Comparison of ENCODE assay signal across 8 mouse cellular contexts in the genomic region with DNA sequence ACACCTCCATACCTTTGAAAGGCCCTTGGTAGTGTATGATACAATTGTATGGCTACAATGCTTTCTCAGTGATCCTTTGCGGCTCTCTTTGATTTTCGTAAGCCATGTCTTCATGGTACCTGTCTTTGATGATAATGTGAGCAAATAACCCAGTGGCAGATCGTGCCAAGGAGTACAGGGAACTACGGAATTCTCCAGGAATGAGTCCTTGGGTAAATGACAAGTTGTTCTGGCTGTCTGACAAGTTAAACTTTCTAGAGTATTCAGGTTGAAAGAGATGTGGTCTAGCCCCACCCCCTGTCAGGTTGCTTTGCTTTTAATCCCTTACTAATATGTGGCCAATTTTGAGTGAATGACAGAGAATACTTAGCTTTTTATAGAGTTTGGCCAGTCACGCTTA. TPM values are rescaled to one million over a fixed set of nuclear protein-coding genes. Genes with fewer than 3 reads are reported as not detected.
A peak's percentile ranks its signal among the peaks of the same experiment; 100 is the strongest.
DNase-seq lines count a peak whose midpoint lies in the region; ATAC-seq and TF ChIP-seq lines count a peak whose summit lies in the region.

No protein-coding gene starts in this region.

- ATAC-seq in intestine, embryonic 15.5 days, result no peak

- no peak for TF ChIP-seq EP300 in heart, adult 2 months (IDR thresholded peaks at IDR 0.05; ENCODE audit: insufficient read depth, low read depth, low read length)

- peak overlapping the region; percentile 71 for H3K4me2 ChIP-seq in intestine, embryonic 15.5 days (replicated peaks)

- intact Hi-C loops in heart, adult 2 months (cut with DNase I), result loop anchor here (2.0 to 5.0 kb wide), 3 partner anchors 72 to 801 kb away; a partner anchor contains a TSS
- intact Hi-C loops in left cerebral cortex, postnatal 25 days (cut with DNase I), result no loop called here

- no peaks in the 10 kb centered on the region for H3K27me3 ChIP-seq in heart, adult 2 months (ENCODE audit: control insufficient read depth, insufficient read depth, low read length)
- H3K27me3 ChIP-seq in intestine, embryonic 15.5 days (replicated peaks), result no peaks in the 10 kb centered on the region

- no peak for DNase-seq in heart, adult 2 months
- DNase-seq in heart, adult 8-10 months (ENCODE audit: low spot score), result no peak
- DNase-seq in adrenal gland, postnatal 10 days, result peak; percentile 16
- peak; percentile 62 for DNase-seq in lung, postnatal 25 days (ENCODE audit: low spot score)
- no peak for DNase-seq in spleen, adult 18-20 months
- no peak for DNase-seq in left cerebral cortex, postnatal 25 days (ENCODE audit: low spot score in 2 of 2)
- DNase-seq in urinary bladder, postnatal 10 days (ENCODE audit: low spot score), result no peak

- peaks cover 11% of the 10 kb centered on the region for H3K36me3 ChIP-seq in heart, adult 2 months (ENCODE audit: control insufficient read depth, insufficient read depth, low read length)
- no peaks in the 10 kb centered on the region for H3K36me3 ChIP-seq in intestine, embryonic 15.5 days

- no peak overlapping the region for H3K9ac ChIP-seq in heart, adult 2 months (ENCODE audit: low read depth, low read length)
- no peak overlapping the region for H3K9ac ChIP-seq in intestine, embryonic 15.5 days

- no peaks in the 10 kb centered on the region for H3K9me3 ChIP-seq in intestine, embryonic 15.5 days

- TF ChIP-seq POLR2A in heart, adult 2 months (IDR thresholded peaks at IDR 0.05; ENCODE audit: insufficient read depth, low read depth, low read length), result no peak

- H3K4me3 ChIP-seq in heart, adult 2 months, result no peak overlapping the region; the same call in 1 of the 2 replicates
- H3K4me3 ChIP-seq in intestine, embryonic 15.5 days (replicated peaks), result peak overlapping the region; percentile 59; the same call in 1 of the 2 replicates

- peak overlapping the region; percentile 93 for H3K27ac ChIP-seq in heart, adult 2 months
- no peak overlapping the region for H3K27ac ChIP-seq in intestine, embryonic 15.5 days

- 49% methylated on average over 5 of the region's 5 CpGs for WGBS in heart, adult 2 months
- 65% methylated on average over 5 of the region's 5 CpGs for WGBS in intestine, embryonic 15.5 days

- no peaks in the 10 kb centered on the region; the same call in 1 of the 2 replicates for H3K79me2 ChIP-seq in heart, adult 2 months (replicated peaks; ENCODE audit: control insufficient read depth, insufficient read depth, low read length)

- H3K4me1 ChIP-seq in heart, adult 2 months (ENCODE audit: control insufficient read depth, insufficient read depth, low read length), result peaks cover 2% of the 10 kb centered on the region; the same call in 1 of the 2 replicates
- H3K4me1 ChIP-seq in intestine, embryonic 15.5 days (replicated peaks), result peaks cover 4% of the 10 kb centered on the region; the same call in 1 of the 2 replicates

- TF ChIP-seq CTCF in heart, adult 2 months (IDR thresholded peaks at IDR 0.05), result no peak

RNA-seq across cellular contexts. Expression of a gene that starts 1.2 kb away (rescaled TPM):
- total RNA-seq in heart, adult 2 months (2021), result 10 to 100 TPM; 76.6 to 97.3 TPM
- polyA plus RNA-seq in heart, adult 2 months (2012; rRNA removed), result 71.0 and 145 TPM in 2 replicates
- 10 to 100 TPM; 84.3 to 96.9 (median 85.1) TPM for total RNA-seq in heart, adult 8-10 months (2022)
- total RNA-seq in adrenal gland, postnatal 10 days (2021), result 100 to 1,000 TPM; 192 to 233 TPM
- polyA plus RNA-seq in intestine, embryonic 15.5 days (2015; fragmentation: Nextera tagmentation; extraction: Ambion mirVana), result 53.6 and 54.9 TPM in 2 replicates
- 100 to 1,000 TPM; 157 to 170 TPM for total RNA-seq in left cerebral cortex, postnatal 25 days (2021)

RNA-seq across cellular contexts. Expression of a gene that starts 1.3 kb away (rescaled TPM):
- total RNA-seq in heart, adult 2 months (2021), result under 1 TPM; 0.18 to 0.23 TPM
- polyA plus RNA-seq in heart, adult 2 months (2012; rRNA removed), result 0.21 and 0.26 TPM in 2 replicates
- 1 to 10 TPM in 1 of 4 experiments, under 1 TPM in 3; 0.13 to 1.4 (median 0.55) TPM for total RNA-seq in heart, adult 8-10 months (2022)
- total RNA-seq in adrenal gland, postnatal 10 days (2021), result 1 to 10 TPM in 1 of 2 experiments, under 1 TPM in 1; 0.79 to 1.1 TPM
- polyA plus RNA-seq in intestine, embryonic 15.5 days (2015; fragmentation: Nextera tagmentation; extraction: Ambion mirVana), result 0.18 and 0.25 TPM in 2 replicates
- total RNA-seq in left cerebral cortex, postnatal 25 days (2021), result under 1 TPM; 0.57 to 0.98 TPM

Comparison
In these comparisons a context has a peak if more than half of its experiments do, and no peak if none do; other contexts are left out.
1. DNase-seq: peak in adrenal gland, postnatal 10 days (single experiment) and lung, postnatal 25 days (single experiment); none in heart, adult 2 months (0 of 2), heart, adult 8-10 months (single experiment), spleen, adult 18-20 months (0 of 2), left cerebral cortex, postnatal 25 days (0 of 2) and urinary bladder, postnatal 10 days (single experiment).